Mouse (Mus musculus): ENCODE data around the gene Ift74. TPM values are rescaled to one million over a fixed set of nuclear protein-coding genes. Genes with fewer than 3 reads are reported as not detected.

Ift74 gene
- polyA plus RNA-seq (2012; rRNA removed), result 41.3 and 53.7 TPM in 2 replicates

- Histone ChIP-seq H3K36me3 (ENCODE audit: control insufficient read depth, insufficient read depth, low read length) (no peaks in the 10 kb centered on the region; the same call in 1 of the 2 replicates), H3K27me3 (ENCODE audit: control insufficient read depth, insufficient read depth, low read length) (no peaks in the 10 kb centered on the region), H3K4me3 (ENCODE audit: control insufficient read depth, low read depth, low read length) (peak within 1 kb of the TSS; percentile 99), H3K27ac (ENCODE audit: control insufficient read depth, insufficient read depth, low read depth, low read length) (peak within 1 kb of the TSS; percentile 96), H3K4me1 (ENCODE audit: control insufficient read depth, insufficient read depth, low read length) (no peaks in the 10 kb centered on the region; the same call in 1 of the 2 replicates)
- TF ChIP-seq CTCF (IDR thresholded peaks at IDR 0.05; ENCODE audit: control insufficient read depth, insufficient read depth, insufficient replicate concordance, low read depth, low read length) (no peak), POLR2A (IDR thresholded peaks at IDR 0.05; ENCODE audit: control insufficient read depth, low read depth, low read length) (peak; percentile 96)
Observed at GRCm38 (mm10) chr4:94613972-94614626, at the start of gene Ift74. Ift74 (plus strand) TSS chr4:94614491.

- no peak overlapping the region for H3K27ac ChIP-seq (ENCODE audit: control insufficient read depth, insufficient read depth, low read depth, low read length)
- no peaks in the 10 kb centered on the region; the same call in 1 of the 2 replicates for H3K36me3 ChIP-seq (ENCODE audit: control insufficient read depth, insufficient read depth, low read length)
Observed at GRCm38 (mm10) chr4:94572677-94573076, 41.6 kb upstream of the Ift74 start.

GRCm38 (mm10) chr4:94591765-94592381 is 22.4 kb upstream of the Ift74 start:
- H3K36me3 ChIP-seq (ENCODE audit: control insufficient read depth, insufficient read depth, low read length), result no peaks in the 10 kb centered on the region
- H3K27me3 ChIP-seq (ENCODE audit: control insufficient read depth, insufficient read depth, low read length), result no peaks in the 10 kb centered on the region
- TF ChIP-seq POLR2A (IDR thresholded peaks at IDR 0.05; ENCODE audit: control insufficient read depth, low read depth, low read length) (no peak), CTCF (IDR thresholded peaks at IDR 0.05; ENCODE audit: control insufficient read depth, insufficient read depth, insufficient replicate concordance, low read depth, low read length) (no peak)
- H3K4me1 ChIP-seq (ENCODE audit: control insufficient read depth, insufficient read depth, low read length), result no peaks in the 10 kb centered on the region
- H3K27ac ChIP-seq (ENCODE audit: control insufficient read depth, insufficient read depth, low read depth, low read length), result no peak overlapping the region
- H3K4me3 ChIP-seq (ENCODE audit: control insufficient read depth, low read depth, low read length), result no peak overlapping the region

More at GRCm38 (mm10) chr4:94572677-94573076, 41.6 kb upstream of the Ift74 start:
- Histone ChIP-seq H3K4me3 (ENCODE audit: control insufficient read depth, low read depth, low read length) (no peak overlapping the region), H3K4me1 (ENCODE audit: control insufficient read depth, insufficient read depth, low read length) (no peaks in the 10 kb centered on the region), H3K27me3 (ENCODE audit: control insufficient read depth, insufficient read depth, low read length) (no peaks in the 10 kb centered on the region)
- no peak for TF ChIP-seq POLR2A (IDR thresholded peaks at IDR 0.05; ENCODE audit: control insufficient read depth, low read depth, low read length)
- TF ChIP-seq CTCF (IDR thresholded peaks at IDR 0.05; ENCODE audit: control insufficient read depth, insufficient read depth, insufficient replicate concordance, low read depth, low read length), result no peak

- H3K4me3 ChIP-seq (ENCODE audit: control insufficient read depth, low read depth, low read length), result no peak overlapping the region
- H3K27ac ChIP-seq (ENCODE audit: control insufficient read depth, insufficient read depth, low read depth, low read length), result no peak overlapping the region
- H3K4me1 ChIP-seq (ENCODE audit: control insufficient read depth, insufficient read depth, low read length), result no peaks in the 10 kb centered on the region
- no peaks in the 10 kb centered on the region for H3K27me3 ChIP-seq (ENCODE audit: control insufficient read depth, insufficient read depth, low read length)
- no peak for TF ChIP-seq CTCF (IDR thresholded peaks at IDR 0.05; ENCODE audit: control insufficient read depth, insufficient read depth, insufficient replicate concordance, low read depth, low read length)
- no peak for TF ChIP-seq POLR2A (IDR thresholded peaks at IDR 0.05; ENCODE audit: control insufficient read depth, low read depth, low read length)
- no peaks in the 10 kb centered on the region for H3K36me3 ChIP-seq (ENCODE audit: control insufficient read depth, insufficient read depth, low read length)
Observed at GRCm38 (mm10) chr4:94592709-94593108, 21.6 kb upstream of the Ift74 start.

- H3K4me3 ChIP-seq (ENCODE audit: control insufficient read depth, low read depth, low read length), result no peak overlapping the region
- H3K27ac ChIP-seq (ENCODE audit: control insufficient read depth, insufficient read depth, low read depth, low read length), result no peak overlapping the region
- H3K4me1 ChIP-seq (ENCODE audit: control insufficient read depth, insufficient read depth, low read length), result peaks cover 2% of the 10 kb centered on the region; the same call in 1 of the 2 replicates
- no peaks in the 10 kb centered on the region for H3K36me3 ChIP-seq (ENCODE audit: control insufficient read depth, insufficient read depth, low read length)
- no peaks in the 10 kb centered on the region for H3K27me3 ChIP-seq (ENCODE audit: control insufficient read depth, insufficient read depth, low read length)
- TF ChIP-seq POLR2A (IDR thresholded peaks at IDR 0.05; ENCODE audit: control insufficient read depth, low read depth, low read length) (no peak), CTCF (IDR thresholded peaks at IDR 0.05; ENCODE audit: control insufficient read depth, insufficient read depth, insufficient replicate concordance, low read depth, low read length) (no peak)
Observed at GRCm38 (mm10) chr4:94601395-94601794, 12.9 kb upstream of the Ift74 start.

- peak overlapping the region; percentile 99 for H3K4me3 ChIP-seq (ENCODE audit: control insufficient read depth, low read depth, low read length)
- no peaks in the 10 kb centered on the region for H3K36me3 ChIP-seq (ENCODE audit: control insufficient read depth, insufficient read depth, low read length)
- H3K27ac ChIP-seq (ENCODE audit: control insufficient read depth, insufficient read depth, low read depth, low read length), result peak overlapping the region; percentile 94
- TF ChIP-seq CTCF (IDR thresholded peaks at IDR 0.05; ENCODE audit: control insufficient read depth, insufficient read depth, insufficient replicate concordance, low read depth, low read length), result no peak
- no peaks in the 10 kb centered on the region for H3K27me3 ChIP-seq (ENCODE audit: control insufficient read depth, insufficient read depth, low read length)
- peaks cover 2% of the 10 kb centered on the region; the same call in 1 of the 2 replicates for H3K4me1 ChIP-seq (ENCODE audit: control insufficient read depth, insufficient read depth, low read length)
Observed at GRCm38 (mm10) chr4:94602496-94603030, 11.7 kb upstream of the Ift74 start.

GRCm38 (mm10) chr4:94603031-94603629 is 11.2 kb upstream of the Ift74 start, which contains the start of gene Plaa:
Plaa (minus strand) TSS chr4:94603244.
- peak within 1 kb of the TSS; percentile 94 for H3K27ac ChIP-seq (ENCODE audit: control insufficient read depth, insufficient read depth, low read depth, low read length)
- H3K27me3 ChIP-seq (ENCODE audit: control insufficient read depth, insufficient read depth, low read length), result no peaks in the 10 kb centered on the region
- peak within 1 kb of the TSS; percentile 99 for H3K4me3 ChIP-seq (ENCODE audit: control insufficient read depth, low read depth, low read length)
- H3K36me3 ChIP-seq (ENCODE audit: control insufficient read depth, insufficient read depth, low read length), result no peaks in the 10 kb centered on the region
- TF ChIP-seq CTCF (IDR thresholded peaks at IDR 0.05; ENCODE audit: control insufficient read depth, insufficient read depth, insufficient replicate concordance, low read depth, low read length) (no peak), POLR2A (IDR thresholded peaks at IDR 0.05; ENCODE audit: control insufficient read depth, low read depth, low read length) (peak; percentile 68)
- peaks cover 2% of the 10 kb centered on the region; the same call in 1 of the 2 replicates for H3K4me1 ChIP-seq (ENCODE audit: control insufficient read depth, insufficient read depth, low read length)
